Mouse (Mus musculus) monocyte, adult 5-6 weeks (primary cell): ENCODE measurements around the gene Cyp2d26. TPM values are rescaled to one million over a fixed set of nuclear protein-coding genes. Genes with fewer than 3 reads are reported as not detected.
"Not testable (repeated sequence)": the region's sequence is repeated elsewhere in the genome, so short reads cannot be mapped to it uniquely, and the experiment has no call there.

Experiments
- ATAC-seq: fragments of 153-309, 156-312 bp; replicated peaks from 2 replicates; pipeline ENCODE4 v1.8.0; 2017; ENCODE audit warnings: mild to moderate bottlenecking; ENCODE audit not compliant: low TSS enrichment, insufficient number of reproducible peaks, severe bottlenecking, poor library complexity, low FRiP score
- total RNA-seq: library from RNA; stranded (forward); fragments of 200-1000, 200-491, 200-594 nt; gene quantifications from 3 replicates; pipeline ENCODE4 v1.2.3, GENCODE M21; 2017

Gene Cyp2d26
- total RNA-seq, 1 experiment from 2014 or later: not detected

- not testable (repeated sequence) for ATAC-seq
Measured at GRCm38 (mm10) chr15:82777856-82778255, 16.2 kb downstream of the Cyp2d26 start.

DNA sequence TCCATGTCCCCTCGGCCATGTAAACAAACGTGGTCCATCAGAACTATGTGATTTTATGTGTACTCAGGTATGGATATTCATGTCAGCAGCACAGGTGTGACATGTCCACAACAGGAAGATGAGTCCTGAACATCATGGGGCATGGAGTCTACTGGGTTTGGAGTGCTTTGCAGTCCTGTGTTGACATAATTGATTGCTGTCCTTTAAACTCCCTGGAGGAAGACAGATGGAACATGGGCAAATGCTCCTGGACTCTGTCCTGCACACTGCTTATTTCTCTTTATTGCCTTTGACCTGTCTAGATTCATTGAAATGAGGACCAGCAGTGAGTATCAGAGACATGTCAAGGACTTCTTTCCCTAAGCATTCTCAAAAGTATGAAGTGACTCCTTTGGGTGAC, 28.2 kb downstream of the Cyp2d26 start:
- no peak for ATAC-seq

GRCm38 (mm10) chr15:82764881-82765280, 29.2 kb downstream of the Cyp2d26 start:
- no peak for ATAC-seq

DNA sequence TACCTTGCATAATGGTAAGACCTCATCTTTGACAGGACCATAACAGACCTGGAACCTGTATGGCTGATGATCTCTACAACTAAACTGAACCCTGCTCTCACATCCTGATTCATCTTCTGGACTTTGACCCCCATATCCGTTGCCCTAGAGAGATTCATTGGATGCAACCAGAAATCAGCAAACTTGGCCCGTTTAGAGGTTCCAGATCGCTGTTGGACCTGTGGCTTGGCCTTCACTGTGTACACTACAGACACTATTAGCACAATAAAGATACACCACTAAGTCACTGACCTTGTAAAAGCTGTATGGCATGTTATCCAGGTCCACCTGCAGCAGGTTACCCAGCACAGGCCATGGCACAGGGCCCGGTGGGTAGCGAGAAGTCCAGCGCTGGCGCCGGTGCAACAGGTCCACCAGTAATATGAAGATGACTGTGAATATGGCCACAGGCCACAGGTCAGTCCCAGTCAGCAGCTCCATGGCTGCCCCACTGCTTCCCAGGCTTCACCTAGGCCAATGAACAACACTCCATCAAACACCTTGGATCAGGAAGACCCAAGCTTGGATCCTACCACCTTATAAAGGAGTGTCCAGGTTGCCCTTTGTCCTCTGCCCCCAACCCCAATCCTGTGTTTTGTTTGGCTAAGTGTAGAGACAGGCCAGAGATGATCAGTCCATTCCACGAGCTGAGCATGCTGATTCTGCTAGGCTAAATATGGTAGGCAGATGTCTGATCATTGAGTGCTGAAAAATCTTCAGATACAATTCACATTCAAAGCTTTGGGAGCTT, 30.3 kb downstream of the Cyp2d26 start, which contains the start of gene Cyp2d40:
Gene Cyp2d40 (minus strand): TSS at position 553 of the 790 bp plus-strand sequence.
- no peak for ATAC-seq

DNA sequence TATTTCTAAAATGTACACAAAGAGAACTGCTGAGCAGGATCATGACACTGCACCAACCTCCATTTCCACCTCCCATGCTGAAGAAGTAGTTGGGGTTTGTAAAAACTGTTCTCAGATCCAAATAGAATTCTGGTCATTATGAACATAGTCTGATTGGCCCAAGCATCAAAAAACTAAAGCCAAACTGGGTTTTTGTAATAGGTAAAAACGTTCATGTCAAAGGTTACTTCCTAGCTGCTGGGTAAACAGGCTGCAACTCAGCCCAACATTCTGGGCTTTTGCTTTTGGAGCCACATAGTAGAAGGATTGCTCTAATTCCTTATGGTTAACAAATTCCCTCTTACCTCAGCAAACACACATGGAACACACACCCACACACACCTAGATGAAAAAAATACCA, 46.0 kb downstream of the Cyp2d26 start:
- ATAC-seq: no peak

DNA sequence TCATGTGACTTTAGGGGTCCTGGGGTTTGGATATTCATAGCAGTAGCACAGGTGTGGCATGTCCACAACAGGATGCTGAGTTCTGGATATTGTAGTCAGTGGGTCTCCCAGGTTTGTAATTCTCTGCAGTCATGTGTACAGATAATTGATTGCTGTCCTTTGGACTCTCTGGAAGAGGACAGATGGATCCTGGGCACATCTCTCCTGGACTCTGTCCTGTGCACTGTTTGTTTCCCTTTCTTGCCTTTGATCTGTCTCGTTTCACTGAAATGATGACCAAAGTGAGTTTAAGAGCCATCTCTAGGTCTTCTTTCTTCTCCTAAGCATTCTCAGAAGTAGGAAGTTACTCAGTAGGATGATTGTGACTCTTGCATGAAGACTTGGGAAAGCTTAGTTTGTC, 46.6 kb downstream of the Cyp2d26 start:
- no peak for ATAC-seq

Other genes with a start within 250 kb of the Cyp2d26 start
- not detected in 3 replicates for gene Cyp2d12, start 239.2 kb downstream of the Cyp2d26 start, total RNA-seq
- not detected in 3 replicates for gene Cyp2d34, start 173.3 kb downstream of the Cyp2d26 start, total RNA-seq
- gene Cyp2d40, start 30.1 kb downstream of the Cyp2d26 start, total RNA-seq: not detected in 3 replicates
- gene Tcf20, start 193.6 kb upstream of the Cyp2d26 start, total RNA-seq: 77.4 to 104 TPM (median 81.3 TPM) in 3 replicates
- gene Nfam1, start 239.0 kb upstream of the Cyp2d26 start, total RNA-seq: 156 to 182 TPM (median 181 TPM) in 3 replicates